Mouse (Mus musculus) leukemia stem cell, adult 10-12 weeks (primary cell): Measurements from ENCODE around the gene Gabrd. TPM values are rescaled to one million over a fixed set of nuclear protein-coding genes. Genes with fewer than 3 reads are reported as not detected.

Experiments
- polyA plus RNA-seq: library from polyadenylated mRNA; stranded (reverse); fragments of >175 nt; gene quantifications from 2 replicates; pipeline ENCODE4 v1.2.3, GENCODE M21; 2012; ENCODE audit warnings: low replicate concordance

Gabrd gene
- 0.09 TPM in 1 of 2 replicates, not detected in the other for polyA plus RNA-seq

GRCm38 (mm10) chr4:155397511-155398221 is at the start of gene Gabrd:
Gene Gabrd, minus strand, starts transcription at chr4:155398112.

DNA sequence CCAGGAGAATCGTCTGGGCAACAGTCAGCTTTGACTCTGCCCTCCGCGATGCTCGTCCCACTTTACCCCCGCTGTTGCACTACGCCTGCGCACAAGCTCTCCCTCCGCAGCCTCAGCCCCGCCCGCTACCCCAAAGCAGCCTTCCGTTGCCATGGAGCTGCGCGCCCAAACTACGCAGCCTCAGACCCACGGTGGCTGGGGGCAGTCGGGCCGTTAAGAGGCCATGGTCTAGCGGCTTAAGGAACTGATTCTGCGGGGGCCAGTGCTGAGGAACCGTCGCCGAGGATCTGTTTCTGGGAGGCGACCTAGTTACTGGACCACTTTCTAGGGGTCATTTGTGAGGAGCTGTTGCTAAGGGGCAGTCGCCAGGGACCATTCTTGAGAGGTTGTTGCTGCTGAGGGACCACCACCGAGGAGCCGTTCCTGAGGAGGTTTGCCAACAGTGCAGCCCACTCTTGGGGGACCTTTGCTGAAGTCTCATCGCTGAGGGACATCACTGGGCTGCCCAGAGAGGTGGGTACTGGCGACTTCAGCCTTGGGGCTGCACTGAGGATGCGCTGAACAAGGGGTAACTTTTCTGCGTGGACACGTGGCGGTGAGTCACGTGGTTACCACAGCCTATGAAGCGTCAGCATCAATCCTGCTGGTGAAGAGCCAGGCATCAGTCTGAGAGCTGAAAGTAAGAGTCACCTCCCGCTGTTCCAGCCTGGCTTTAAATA is 11.3 kb upstream of the Gabrd start, which contains the start of gene Cfap74:
TSS of gene Cfap74 (plus strand) at position 133 of the 719 bp plus-strand sequence.

GRCm38 (mm10) chr4:155361303-155361791 is 36.6 kb downstream of the Gabrd start, which contains the start of gene Prkcz:
Gene Prkcz, minus strand, starts transcription at chr4:155361361.

Other genes starting within 250 kb of the Gabrd start
- 17.0 and 22.5 TPM in 2 replicates for gene Ski, start 175.5 kb downstream of the Gabrd start, polyA plus RNA-seq
- gene Faap20, start 148.3 kb downstream of the Gabrd start, polyA plus RNA-seq = 18.1 and 24.8 TPM in 2 replicates
- 2.5 and 3.4 TPM in 2 replicates for gene Prkcz, start 36.8 kb downstream of the Gabrd start, polyA plus RNA-seq
- not detected in 2 replicates for gene Cfap74, start 11.1 kb upstream of the Gabrd start, polyA plus RNA-seq
- gene Tmem52, start 71.0 kb upstream of the Gabrd start, polyA plus RNA-seq = 0.41 TPM in 1 of 2 replicates, not detected in the other
- gene Gnb1, start 93.2 kb upstream of the Gabrd start, polyA plus RNA-seq = 28.1 and 34.9 TPM in 2 replicates
- gene Nadk, start 164.3 kb upstream of the Gabrd start, polyA plus RNA-seq = 93.2 and 99.6 TPM in 2 replicates
- gene Slc35e2, start 203.3 kb upstream of the Gabrd start, polyA plus RNA-seq = 2.0 and 5.1 TPM in 2 replicates
- gene Cdk11b, start 226.7 kb upstream of the Gabrd start, polyA plus RNA-seq = 45.7 and 53.4 TPM in 2 replicates
- not detected in 2 replicates for gene Gm10563, start 247.3 kb upstream of the Gabrd start, polyA plus RNA-seq